Mouse (Mus musculus): Measurements from ENCODE around the gene Cldn24. TPM values are rescaled to one million over a fixed set of nuclear protein-coding genes. Genes with fewer than 3 reads are reported as not detected.

Cldn24 gene
- not detected in 2 replicates for total RNA-seq (2023)

GRCm38 (mm10) chr8:47821843-47822242, at the start of gene Cldn24:
TSS of gene Cldn24 (plus strand) at chr8:47822143.

GRCm38 (mm10) chr8:47824182-47824581, 2.2 kb downstream of the Cldn24 start, which contains the start of gene Cldn22:
TSS of gene Cldn22 (plus strand) at chr8:47824482.

Other genes with a start within 250 kb of the Cldn24 start
- gene Ing2, start 146.6 kb upstream of the Cldn24 start, total RNA-seq (2023): 57.2 and 60.6 TPM in 2 replicates
- 22.2 and 23.5 TPM in 2 replicates for gene Cdkn2aip, start 108.2 kb upstream of the Cldn24 start, total RNA-seq (2023)
- gene Cldn22, start 2.3 kb downstream of the Cldn24 start, total RNA-seq (2023): not detected in 2 replicates
- gene Wwc2, start 168.8 kb downstream of the Cldn24 start, total RNA-seq (2023): 2.2 and 3.7 TPM in 2 replicates